Mouse (Mus musculus): ENCODE results near the gene 4930474N05Rik.

- no peak for TF ChIP-seq CTCF (IDR thresholded peaks at IDR 0.05; ENCODE audit: borderline replicate concordance, insufficient read depth, low read depth, low read length)
- no peak for TF ChIP-seq POLR2A (IDR thresholded peaks at IDR 0.05; ENCODE audit: borderline replicate concordance, insufficient read depth, low read length)
Measured at GRCm38 (mm10) chr14:36123775-36124335, 29.1 kb downstream of the 4930474N05Rik start.

Data from cerebellum, adult 2 months (tissue).